Mouse (Mus musculus) forebrain, embryonic 14.5 days (tissue): Measurements from ENCODE around the gene Ndufa11. TPM values are rescaled to one million over a fixed set of nuclear protein-coding genes. Genes with fewer than 3 reads are reported as not detected.

Source experiments
- ATAC-seq: fragments of 200-750 bp; cut with Nextera tagmentation; 2 replicates; pipeline ENCODE4 v1.8.0; 2017; ENCODE audit warnings: mild to moderate bottlenecking, moderate library complexity
- DNase-seq: peaks from one replicate; pipeline ENCODE4 v3.0.0-alpha.2; 2015; ENCODE audit warnings: low spot score
- H3K27ac ChIP-seq: fragments of 300-500 bp; sonication (generic); 2 replicates; pipeline ENCODE4 v1.5.1; 2014; ENCODE audit warnings: low read depth, mild to moderate bottlenecking, control low read depth, low read length, moderate library complexity
- H3K27me3 ChIP-seq: fragments of 300-500 bp; sonication (generic); replicated peaks from 2 replicates; pipeline ENCODE4 v1.6.1; 2014; ENCODE audit warnings: low read length, control low read depth, mixed read lengths; ENCODE audit not compliant: control insufficient read depth, insufficient read depth
- H3K36me3 ChIP-seq: fragments of 300-500 bp; sonication (generic); 2 replicates; pipeline ENCODE4 v1.6.1; 2014; ENCODE audit warnings: low read length, control low read depth; ENCODE audit not compliant: control insufficient read depth, insufficient read depth
- H3K4me1 ChIP-seq: fragments of 300-500 bp; sonication (generic); 2 replicates; pipeline ENCODE4 v1.6.1; 2014; ENCODE audit warnings: antibody characterized with exemption, low read length, control low read depth; ENCODE audit not compliant: control insufficient read depth, insufficient read depth
- H3K4me2 ChIP-seq: fragments of 300-500 bp; sonication (generic); 2 replicates; pipeline ENCODE4 v1.6.1; 2014; ENCODE audit warnings: mild to moderate bottlenecking, control low read depth, low read length
- H3K4me3 ChIP-seq: fragments of 300-500 bp; sonication (generic); 2 replicates; pipeline ENCODE4 v1.5.1; 2014; ENCODE audit warnings: low read depth, low read length, control low read depth
- H3K9ac ChIP-seq: fragments of 300-500 bp; sonication (generic); 2 replicates; pipeline ENCODE4 v1.6.1; 2014; ENCODE audit warnings: mild to moderate bottlenecking, low read length, control low read depth, moderate library complexity
- H3K9me3 ChIP-seq: fragments of 300-500 bp; sonication (generic); replicated peaks from 2 replicates; pipeline ENCODE4 v1.6.1; 2016; ENCODE audit warnings: low read length, control low read depth, mixed read lengths; ENCODE audit not compliant: control insufficient read depth
- WGBS: fragments of 180-500 bp; shearing (Covaris S2); extraction: QIAGEN DNeasy Blood & Tissue Kit; methylation state at CpG from one replicate; pipeline ENCODE4 v1.1.7; 2014; 5-methylcytosine and 5-hydroxymethylcytosine counted together
- polyA plus RNA-seq: library from polyadenylated mRNA; unstranded; fragments of >200 nt; fragmentation: Nextera tagmentation; extraction: Ambion mirVana; gene quantifications from 2 replicates; pipeline ENCODE4 v1.2.1, GENCODE M21; 2014

Ndufa11 gene
- polyA plus RNA-seq, 1 experiment from 2014 or later: 613 TPM

GRCm38 (mm10) chr17:56761991-56762410 is 44.4 kb downstream of the Ndufa11 start:
- Histone ChIP-seq H3K9me3 (no peaks in the 10 kb centered on the region), H3K27me3 (peaks cover 9% of the 10 kb centered on the region), H3K9ac (peak overlapping the region; percentile 63), H3K27ac (peak overlapping the region; percentile 93), H3K4me3 (peak overlapping the region; percentile 44), H3K4me2 (peak overlapping the region; percentile 73), H3K36me3 (peaks cover 7% of the 10 kb centered on the region), H3K4me1 (peaks cover 13% of the 10 kb centered on the region)
- DNase-seq: peak; percentile 96
- under 1% methylated on average over 23 of the region's 28 CpGs for WGBS
- ATAC-seq: peak; percentile 52

GRCm38 (mm10) chr17:56762769-56763731 is 45.5 kb downstream of the Ndufa11 start:
- H3K9ac ChIP-seq: no peak overlapping the region; the same call in 1 of the 2 replicates
- WGBS: 52% methylated on average over 27 of the region's 27 CpGs
- DNase-seq: peak; percentile 61

GRCm38 (mm10) chr17:56763741-56764250 is 46.2 kb downstream of the Ndufa11 start:
- ATAC-seq (no peak), DNase-seq (no peak)
- Histone ChIP-seq H3K9ac (no peak overlapping the region), H3K27me3 (no peaks in the 10 kb centered on the region), H3K36me3 (peaks cover 23% of the 10 kb centered on the region), H3K4me3 (peak overlapping the region; percentile 69), H3K4me2 (peak overlapping the region; percentile 65), H3K4me1 (peaks cover 7% of the 10 kb centered on the region), H3K27ac (no peak overlapping the region), H3K9me3 (no peaks in the 10 kb centered on the region)
- WGBS: 80% methylated on average over 8 of the region's 8 CpGs

More at GRCm38 (mm10) chr17:56762769-56763731, 45.5 kb downstream of the Ndufa11 start:
- H3K27me3 ChIP-seq: no peaks in the 10 kb centered on the region
- ATAC-seq: no peak
- H3K27ac ChIP-seq: peak overlapping the region; percentile 93
- no peaks in the 10 kb centered on the region for H3K9me3 ChIP-seq
- peaks cover 7% of the 10 kb centered on the region for H3K4me1 ChIP-seq
- peak overlapping the region; percentile 73; the same call in 1 of the 2 replicates for H3K4me2 ChIP-seq
- peaks cover 16% of the 10 kb centered on the region for H3K36me3 ChIP-seq
- no peak overlapping the region for H3K4me3 ChIP-seq

- whole genome bisulfite sequencing: 2% methylated on average over 58 of the region's 58 CpGs
- Histone ChIP-seq H3K36me3 (peaks cover 32% of the 10 kb centered on the region), H3K9ac (peak within 1 kb of the TSS; percentile 77), H3K27ac (peak within 1 kb of the TSS; percentile 97), H3K27me3 (no peaks in the 10 kb centered on the region), H3K4me3 (peak within 1 kb of the TSS; percentile 69), H3K9me3 (no peaks in the 10 kb centered on the region), H3K4me1 (peaks cover 7% of the 10 kb centered on the region), H3K4me2 (peak within 1 kb of the TSS; percentile 65)
- ATAC-seq (peak; percentile 82), DNase-seq (peak; percentile 96)
Measured at GRCm38 (mm10) chr17:56764474-56765354, 47.1 kb downstream of the Ndufa11 start, which contains the start of gene Dus3l. Gene Dus3l (plus strand): TSS chr17:56764757.

GRCm38 (mm10) chr17:56765431-56765830 is 47.9 kb downstream of the Ndufa11 start:
- Histone ChIP-seq H3K27me3 (no peaks in the 10 kb centered on the region), H3K27ac (peak overlapping the region; percentile 97; the same call in 1 of the 2 replicates), H3K36me3 (peaks cover 39% of the 10 kb centered on the region), H3K9me3 (no peaks in the 10 kb centered on the region), H3K4me2 (peak overlapping the region; percentile 65), H3K9ac (peak overlapping the region; percentile 77), H3K4me3 (peak overlapping the region; percentile 69), H3K4me1 (peaks cover 7% of the 10 kb centered on the region)
- no peak for DNase-seq
- ATAC-seq: no peak; the same call in 1 of the 2 replicates
- WGBS: 56% methylated on average over 12 of the region's 12 CpGs

- Histone ChIP-seq H3K9me3 (no peaks in the 10 kb centered on the region), H3K4me2 (no peak overlapping the region), H3K36me3 (peaks cover 49% of the 10 kb centered on the region), H3K4me1 (peaks cover 7% of the 10 kb centered on the region), H3K27ac (no peak overlapping the region), H3K9ac (no peak overlapping the region), H3K27me3 (no peaks in the 10 kb centered on the region), H3K4me3 (no peak overlapping the region)
- DNase-seq (no peak), ATAC-seq (no peak)
- WGBS: 94% methylated on average over 27 of the region's 27 CpGs
Measured at GRCm38 (mm10) chr17:56766631-56767405, 49.3 kb downstream of the Ndufa11 start.

GRCm38 (mm10) chr17:56767531-56768135 is 50.1 kb downstream of the Ndufa11 start:
- Histone ChIP-seq H3K4me1 (peaks cover 4% of the 10 kb centered on the region), H3K9ac (no peak overlapping the region), H3K27me3 (no peaks in the 10 kb centered on the region), H3K9me3 (no peaks in the 10 kb centered on the region), H3K36me3 (peaks cover 49% of the 10 kb centered on the region), H3K4me3 (no peak overlapping the region), H3K4me2 (no peak overlapping the region), H3K27ac (no peak overlapping the region)
- 96% methylated on average over 29 of the region's 29 CpGs for WGBS
- no peak for DNase-seq
- no peak for ATAC-seq
